Mouse (Mus musculus) ES-E14 (cell line): ENCODE measurements at regions not wholly inside any gene's neighbourhood (a gene's known extent, or its start where the extent isn't known, plus 50 kb on each side); places are given as distances from the start of the nearest gene placed in this dataset.
"Not testable (repeated sequence)": the region's sequence is repeated elsewhere in the genome, so short reads cannot be mapped to it uniquely, and the experiment has no call there.

Experiments used
- DNase-seq: peaks from one replicate; pipeline ENCODE4 v3.0.0-alpha.2; 2013; ENCODE audit warnings: low read depth, low spot score
- H3K27ac ChIP-seq: 2 replicates; pipeline ENCODE4 v1.5.1; 2012; ENCODE audit warnings: low read depth, mild to moderate bottlenecking, low read length, moderate library complexity, mixed read lengths; ENCODE audit not compliant: poor library complexity, insufficient read depth, severe bottlenecking
- H3K36me3 ChIP-seq: 2 replicates; pipeline ENCODE4 v1.6.1; 2012; ENCODE audit warnings: mild to moderate bottlenecking, low read length, moderate library complexity, mixed read lengths; ENCODE audit not compliant: control insufficient read depth, poor library complexity, insufficient read depth, severe bottlenecking
- H3K4me1 ChIP-seq, 2 experiments: fragments of 150-350 bp in 1 of 2; sonication (generic) in 1 of 2; 2 replicates each; pipeline ENCODE4 v1.6.1; 2012; ENCODE audit warnings: low read length in 2 of 2, mild to moderate bottlenecking in 1 of 2, mixed read lengths in 1 of 2; ENCODE audit not compliant: control insufficient read depth in 2 of 2, insufficient read depth in 2 of 2, poor library complexity in 1 of 2
- H3K4me3 ChIP-seq, 2 experiments: fragments of 150-350 bp in 1 of 2; sonication (generic) in 1 of 2; 2 replicates each; pipeline ENCODE4 v1.5.1; 2012; ENCODE audit warnings: low read length in 2 of 2, low read depth in 1 of 2, mild to moderate bottlenecking in 1 of 2, mixed read lengths in 1 of 2; ENCODE audit not compliant: insufficient read depth in 1 of 2, poor library complexity in 1 of 2, severe bottlenecking in 1 of 2
- H3K9ac ChIP-seq: 2 replicates; pipeline ENCODE4 v1.6.1; 2012; ENCODE audit warnings: low read depth, mild to moderate bottlenecking, low read length, mixed read lengths; ENCODE audit not compliant: poor library complexity, insufficient read depth, severe bottlenecking
- H3K9me3 ChIP-seq: fragments of 150-350 bp; sonication (generic); 2 replicates; pipeline ENCODE4 v1.6.1; 2012; ENCODE audit warnings: low read depth, mild to moderate bottlenecking, low read length; ENCODE audit not compliant: control insufficient read depth, insufficient read depth
- CHD2 ChIP-seq: IDR thresholded peaks from 2 replicates; pipeline ENCODE4 v1.6.1; 2014; ENCODE audit warnings: mild to moderate bottlenecking, low read depth, low read length, inconsistent platforms
- HCFC1 ChIP-seq: IDR thresholded peaks from 2 replicates; pipeline ENCODE4 v1.6.1; 2012; ENCODE audit warnings: low read length, inconsistent platforms, borderline replicate concordance; ENCODE audit not compliant: insufficient read depth
- MAFK ChIP-seq: IDR thresholded peaks from 2 replicates; pipeline ENCODE4 v1.6.1; 2014; ENCODE audit warnings: mild to moderate bottlenecking, low read depth, low read length, inconsistent platforms; ENCODE audit not compliant: insufficient read depth
- ZC3H11A ChIP-seq: IDR thresholded peaks from 2 replicates; pipeline ENCODE4 v1.6.1; 2012; ENCODE audit warnings: low read depth, mild to moderate bottlenecking, inconsistent platforms, low read length, borderline replicate concordance
- ZNF384 ChIP-seq: IDR thresholded peaks from 2 replicates; pipeline ENCODE4 v1.6.1; 2012; ENCODE audit warnings: low read depth, low read length, inconsistent platforms
- in situ Hi-C, 2 experiments: fragments of 600-800 bp; cut with MboI; formaldehyde crosslinking; loops; one replicate each; pipeline ENCODE4 v1.15.1; 2025; ENCODE audit warnings: low sequenced_read_pairs in 2 of 2, inconsistent platforms in 1 of 2; ENCODE audit not compliant: unreplicated experiment in 2 of 2

DNA sequence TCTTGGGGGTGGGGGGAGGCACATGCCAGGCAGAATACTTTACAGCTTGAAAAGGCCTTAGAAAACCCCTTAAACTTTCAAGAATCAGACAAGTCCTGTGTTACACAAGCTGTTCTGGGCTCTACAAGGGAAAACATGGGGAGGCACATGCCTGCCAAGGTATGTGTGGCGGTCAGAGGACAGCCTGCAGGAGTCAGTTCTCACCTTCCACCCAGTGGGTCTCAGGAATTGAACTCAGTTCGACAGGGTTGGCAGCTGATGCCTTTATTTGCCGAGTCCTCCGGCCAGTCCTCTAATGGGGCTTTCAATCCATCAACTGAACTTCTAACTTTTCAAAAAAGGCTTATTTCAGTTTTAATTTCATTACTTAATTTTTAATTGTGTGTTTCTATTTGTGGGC is 129.6 kb upstream of the Mrps10 start:
- Histone ChIP-seq H3K4me1 (no peaks in the 10 kb centered on the region), H3K36me3 (peaks cover 14% of the 10 kb centered on the region; the same call in 1 of the 2 replicates), H3K9me3 (no peaks in the 10 kb centered on the region), H3K9ac (no peak overlapping the region), H3K4me3 (no peak overlapping the region), H3K27ac (no peak overlapping the region)
- TF ChIP-seq HCFC1: no peak
- TF ChIP-seq ZNF384: no peak
- no peak for TF ChIP-seq MAFK
- no peak for TF ChIP-seq ZC3H11A
- no peak for TF ChIP-seq CHD2
- in situ Hi-C loops: no loop called here
- no peak for DNase-seq

DNA sequence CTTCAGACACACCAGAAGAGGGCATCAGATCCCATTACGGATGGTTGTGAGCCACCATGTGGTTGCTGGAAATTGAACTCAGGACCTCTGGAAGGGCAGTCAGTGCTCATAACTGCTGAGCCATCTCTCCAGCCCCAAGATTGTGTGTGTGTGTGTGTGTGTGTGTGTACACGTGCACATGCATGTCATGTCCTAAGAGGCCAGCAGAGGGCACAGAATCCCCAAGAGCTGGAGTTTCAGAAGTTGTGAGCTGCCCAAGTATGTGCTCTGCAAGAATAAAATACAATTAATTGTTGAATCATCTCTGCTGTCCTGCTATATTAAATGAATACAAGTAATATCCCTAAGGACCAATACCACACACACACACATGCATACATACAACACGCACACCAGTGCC is 130.8 kb upstream of the Mrps10 start:
- DNase-seq, H3K4me1 ChIP-seq, H3K27ac ChIP-seq, in situ Hi-C loops, H3K9ac ChIP-seq, H3K9me3 ChIP-seq, H3K4me3 ChIP-seq: not testable (repeated sequence)
- peaks cover 17% of the 10 kb centered on the region; the same call in 1 of the 2 replicates for H3K36me3 ChIP-seq

DNA sequence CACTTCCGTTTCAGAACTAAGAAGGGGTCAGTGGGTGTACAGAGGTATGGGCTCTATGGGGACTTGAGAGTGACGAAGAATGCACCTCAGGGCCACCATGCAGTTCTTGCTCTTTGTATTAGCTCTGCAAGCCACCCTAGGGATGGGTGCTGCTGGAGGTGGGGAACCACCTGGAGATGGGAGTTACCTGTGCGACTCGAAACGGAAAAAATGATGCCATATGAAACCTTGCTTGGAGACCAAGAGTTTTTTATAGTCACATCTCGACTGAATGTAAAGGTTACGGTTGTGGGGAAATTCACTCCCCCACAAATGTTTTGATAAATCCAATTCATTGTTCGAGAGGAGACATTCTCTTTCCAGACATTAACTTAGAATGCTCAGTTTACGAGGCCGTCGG is 134.3 kb upstream of the Mrps10 start:
- in situ Hi-C loops: no loop called here
- Histone ChIP-seq H3K36me3 (peaks cover 24% of the 10 kb centered on the region; the same call in 1 of the 2 replicates), H3K9ac (no peak overlapping the region), H3K4me3 (no peak overlapping the region), H3K4me1 (no peaks in the 10 kb centered on the region), H3K9me3 (no peaks in the 10 kb centered on the region), H3K27ac (no peak overlapping the region)
- no peak for TF ChIP-seq ZC3H11A
- TF ChIP-seq ZNF384: no peak
- TF ChIP-seq HCFC1: no peak
- TF ChIP-seq CHD2: no peak
- no peak for TF ChIP-seq MAFK
- DNase-seq: no peak

DNA sequence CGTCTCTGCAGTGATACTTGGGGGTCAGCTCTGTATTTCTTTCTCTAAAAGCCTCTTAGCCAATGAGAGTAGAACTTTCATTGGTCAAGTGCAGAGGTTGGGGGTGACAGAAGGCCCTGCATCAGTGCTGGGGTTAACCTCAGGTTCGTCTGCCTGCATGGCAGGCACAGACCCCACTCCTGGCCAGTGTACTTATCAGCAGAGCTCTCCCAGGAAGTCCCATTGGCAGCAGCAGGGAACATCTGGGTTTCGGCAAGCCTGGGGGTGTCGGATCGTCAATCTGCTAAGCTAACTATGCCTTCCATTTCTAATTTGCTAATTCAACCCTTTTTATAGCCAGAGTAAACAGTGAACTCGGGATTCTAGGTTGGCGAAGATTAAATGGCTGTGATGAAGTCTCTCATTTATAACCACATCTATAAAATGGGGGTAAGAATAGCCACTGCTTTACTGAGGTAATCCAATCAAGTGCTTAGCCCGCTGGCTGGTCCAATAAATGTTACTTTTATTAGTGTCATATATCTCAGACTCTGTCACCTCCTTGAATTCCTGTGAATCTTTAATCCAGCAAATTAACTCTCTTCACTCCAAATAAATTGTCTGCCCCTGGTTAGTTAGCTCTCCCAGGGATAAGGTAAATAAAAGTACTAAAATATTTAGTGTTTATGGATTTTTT is 135.5 kb upstream of the Mrps10 start:
- Histone ChIP-seq H3K27ac (no peak overlapping the region), H3K4me1 (no peaks in the 10 kb centered on the region), H3K9ac (no peak overlapping the region), H3K36me3 (peaks cover 25% of the 10 kb centered on the region; the same call in 1 of the 2 replicates), H3K4me3 (no peak overlapping the region), H3K9me3 (no peaks in the 10 kb centered on the region)
- TF ChIP-seq CHD2: no peak
- TF ChIP-seq HCFC1: no peak
- TF ChIP-seq ZNF384: no peak
- no peak for TF ChIP-seq ZC3H11A
- in situ Hi-C loops: no loop called here
- no peak for DNase-seq

DNA sequence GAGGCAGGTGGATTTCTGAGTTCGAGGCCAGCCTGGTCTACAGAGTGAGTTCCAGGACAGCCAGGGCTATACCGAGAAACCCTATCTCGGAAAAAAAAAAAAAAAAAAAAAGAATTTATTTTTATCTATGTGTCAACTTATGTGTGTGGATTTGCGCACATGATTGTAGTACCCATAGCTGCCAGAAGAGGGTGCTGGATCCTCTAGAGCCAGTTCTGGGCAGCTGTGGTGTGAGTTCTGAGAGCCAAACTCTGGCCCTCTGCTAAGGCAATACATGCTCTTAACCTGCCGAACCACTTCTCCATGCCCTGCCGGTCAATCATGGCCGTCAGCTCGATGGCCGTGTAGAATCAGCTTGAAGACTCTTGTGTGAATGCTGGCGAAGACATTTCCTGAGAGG is 138.0 kb upstream of the Mrps10 start:
- H3K36me3 ChIP-seq: peaks cover 25% of the 10 kb centered on the region; the same call in 1 of the 2 replicates
- H3K4me1 ChIP-seq: 0 out of 4 replicates have a peak, but pooled peaks cover 3 to 6% of the 10 kb centered on the region in 2 experiments
- no peak for DNase-seq
- TF ChIP-seq ZC3H11A (no peak), ZNF384 (0 out of 2 replicates have a peak, but pooled peaks have one; percentile 28)
- H3K9ac ChIP-seq: no peak overlapping the region
- no peak overlapping the region for H3K4me3 ChIP-seq
- in situ Hi-C loops: no loop called here
- no peaks in the 10 kb centered on the region for H3K9me3 ChIP-seq
- no peak overlapping the region for H3K27ac ChIP-seq
